Mouse (Mus musculus): Measurements from ENCODE around the gene Marco.

The Marco gene

DNA sequence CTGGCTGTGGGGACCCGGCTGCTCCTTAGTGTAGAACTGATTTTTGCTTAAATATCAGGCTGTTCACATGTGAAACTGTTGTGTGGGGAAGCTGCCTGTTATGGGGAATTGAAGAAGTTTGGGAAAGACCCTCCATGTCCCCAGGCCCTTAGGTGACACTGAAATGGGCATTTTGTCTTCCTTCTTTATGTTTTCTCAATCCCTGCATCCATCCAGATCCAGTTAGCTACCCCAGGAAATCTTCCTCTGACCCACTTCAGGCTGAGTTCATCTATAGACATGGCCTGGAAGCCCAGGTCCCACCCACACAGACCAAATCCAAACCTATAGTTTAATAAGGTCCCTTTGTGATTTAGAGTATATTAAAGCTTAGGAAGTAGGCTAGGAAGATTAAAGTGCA is at the start of gene Marco:
Gene Marco (minus strand): TSS at position 101 of the 400 bp plus-strand sequence.
- no peak for DNase-seq (ENCODE audit: extremely low read depth, insufficient read length, low spot score)

DNA sequence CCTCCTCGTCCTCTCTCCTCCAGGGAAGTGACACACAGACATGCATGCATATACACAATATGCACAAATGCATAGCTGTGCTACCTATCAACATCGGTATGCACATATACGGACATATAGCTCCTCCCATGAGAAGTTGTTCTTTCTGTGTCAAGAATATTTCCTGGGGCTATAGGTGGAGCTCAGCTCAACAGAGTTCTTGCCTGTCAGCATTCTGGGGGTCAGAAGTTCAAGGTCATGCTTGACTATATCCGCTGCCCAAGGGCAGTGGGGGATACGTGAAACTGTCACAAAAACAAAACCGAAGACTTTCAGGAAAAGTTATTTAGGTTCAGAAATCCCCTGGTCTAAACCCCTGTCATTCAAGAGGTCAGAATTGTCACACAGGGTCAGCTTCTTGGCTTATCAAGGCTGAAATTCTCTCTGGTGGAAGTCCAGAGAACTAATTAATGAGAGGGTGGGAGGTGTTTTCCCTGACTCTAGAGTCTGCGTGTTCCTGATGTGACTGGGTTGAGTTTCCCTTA is 34.7 kb upstream of the Marco start:
- DNase-seq (ENCODE audit: extremely low read depth, insufficient read length, low spot score) = no peak

DNA sequence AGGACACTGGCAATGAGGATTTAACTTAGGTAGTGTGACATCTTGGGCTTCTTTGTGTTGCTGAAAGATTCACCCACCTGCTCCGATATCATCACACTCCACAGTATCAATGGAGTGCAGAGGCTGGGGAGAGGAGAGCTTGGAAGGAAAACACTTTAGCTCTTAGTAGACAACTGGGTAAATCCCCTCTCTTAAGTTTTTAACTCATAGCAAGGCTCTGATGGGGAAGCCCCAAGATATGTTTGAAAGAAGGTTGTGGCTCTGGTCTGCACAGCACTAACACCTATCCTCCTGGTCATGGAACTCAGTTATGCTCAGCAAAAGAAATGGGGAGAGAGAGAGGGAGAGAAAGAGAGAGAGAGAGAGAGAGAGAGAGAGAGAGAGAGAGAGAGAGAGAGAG is 32.2 kb upstream of the Marco start:
- no peak for DNase-seq (ENCODE audit: extremely low read depth, insufficient read length, low spot score)

DNA sequence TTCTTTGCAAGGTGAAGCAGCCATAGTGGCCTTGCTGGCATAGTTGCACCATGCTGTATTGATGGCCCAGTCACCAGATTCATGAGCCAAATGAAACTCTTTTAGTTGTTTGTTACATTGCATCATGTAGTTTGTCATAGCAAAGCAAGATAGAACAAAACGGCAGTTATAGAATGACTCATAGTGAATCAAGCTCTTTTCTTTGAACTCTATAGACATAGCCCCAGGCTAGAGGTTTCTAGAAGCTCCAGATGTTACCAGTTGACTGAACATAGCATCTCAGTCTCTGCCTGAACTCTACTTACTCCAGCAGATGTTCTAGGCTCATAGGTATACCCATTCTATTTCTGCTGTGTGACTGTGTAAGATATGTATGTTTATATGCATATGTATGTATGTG is 31.1 kb upstream of the Marco start:
- no peak for DNase-seq (ENCODE audit: extremely low read depth, insufficient read length, low spot score)

DNA sequence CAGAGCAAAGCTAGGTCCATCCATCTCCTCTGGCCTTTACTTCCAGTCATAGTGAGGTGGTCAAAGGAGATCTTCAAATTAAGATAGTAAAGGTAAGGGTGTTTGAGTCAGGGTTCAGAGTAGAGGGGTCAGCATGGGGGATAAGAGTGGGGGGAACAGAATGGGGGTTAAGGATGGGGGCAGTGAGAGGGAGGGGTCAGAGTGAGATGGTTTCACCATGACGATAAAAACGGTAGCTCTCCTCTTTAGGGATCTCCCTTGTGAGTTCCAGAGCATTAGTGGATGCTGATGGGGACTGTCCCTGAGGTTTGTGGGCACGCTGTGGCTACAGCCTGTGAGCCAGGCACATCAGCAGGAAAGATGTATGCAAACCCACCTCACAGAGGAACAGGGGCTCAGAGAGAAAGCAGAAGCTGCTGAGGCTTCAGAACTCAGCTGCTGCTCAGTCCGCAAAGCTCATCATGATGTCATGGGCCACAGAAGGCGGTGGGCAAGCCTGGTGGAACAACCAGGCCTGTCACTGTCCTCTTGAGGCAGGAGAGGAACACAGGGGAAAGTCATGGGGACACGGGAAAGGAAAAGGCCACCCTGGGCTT is 27.6 kb upstream of the Marco start:
- DNase-seq (ENCODE audit: extremely low read depth, insufficient read length, low spot score) = no peak

DNA sequence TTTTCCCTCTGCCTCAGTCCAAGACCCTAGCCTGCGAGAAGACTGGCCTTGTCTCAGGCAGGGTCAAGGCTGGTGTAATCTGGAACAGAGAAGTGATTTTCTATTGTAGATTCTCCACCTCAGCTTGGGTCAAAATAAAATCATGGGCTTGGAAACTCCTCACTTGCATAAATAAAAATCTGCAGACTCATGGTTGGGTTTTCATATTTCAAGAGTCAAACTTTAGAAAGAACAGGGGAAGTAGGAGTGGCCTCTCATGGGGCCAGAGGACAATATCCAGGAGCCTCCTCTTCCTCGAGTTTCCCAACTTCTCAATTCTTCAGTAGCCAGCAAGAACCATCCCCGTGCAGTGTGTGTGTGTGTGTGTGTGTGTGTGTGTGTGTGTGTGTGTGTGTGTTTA is 26.9 kb upstream of the Marco start:
- DNase-seq (ENCODE audit: extremely low read depth, insufficient read length, low spot score) = no peak

DNA sequence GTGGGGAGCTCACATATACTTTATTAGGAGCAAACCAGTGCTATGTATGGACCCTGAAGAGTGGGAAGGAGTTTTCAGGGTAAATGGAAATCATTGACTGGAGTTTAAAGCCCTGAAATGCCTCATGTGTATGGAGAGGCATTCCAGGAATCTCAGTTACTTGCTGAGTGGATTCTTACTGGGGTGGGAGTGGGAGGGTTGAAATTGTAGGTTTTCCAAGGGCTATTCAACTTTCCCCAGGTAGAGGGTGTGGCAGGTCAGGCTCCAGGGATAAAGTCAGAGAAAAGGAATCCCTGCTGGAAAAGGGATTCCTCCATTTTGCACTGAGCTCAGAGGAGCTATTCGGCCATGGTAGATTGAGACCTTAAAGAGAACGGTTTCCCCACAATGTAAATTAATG is 25.1 kb upstream of the Marco start:
- DNase-seq (ENCODE audit: extremely low read depth, insufficient read length, low spot score) = no peak

DNA sequence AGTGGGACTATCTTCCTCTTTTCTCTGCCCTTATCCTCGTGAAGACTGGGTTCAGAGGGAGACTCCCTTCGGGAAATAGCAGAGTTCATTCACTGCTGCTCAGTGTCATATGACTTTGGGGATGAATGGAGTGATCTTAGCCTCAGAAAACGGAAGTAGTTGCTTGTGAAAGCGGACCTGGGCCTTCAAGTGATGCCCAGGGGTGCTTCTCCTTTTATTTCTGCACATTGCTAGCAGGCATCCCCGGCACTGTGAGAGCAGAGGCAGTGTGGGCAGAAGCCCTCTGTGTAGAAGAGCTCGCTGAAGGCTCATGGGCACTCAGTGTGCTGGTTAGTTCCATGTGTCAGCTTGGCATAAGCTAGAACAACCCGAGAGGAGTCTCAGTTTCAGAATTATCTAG is 12.8 kb upstream of the Marco start:
- no peak for DNase-seq (ENCODE audit: extremely low read depth, insufficient read length, low spot score)

DNA sequence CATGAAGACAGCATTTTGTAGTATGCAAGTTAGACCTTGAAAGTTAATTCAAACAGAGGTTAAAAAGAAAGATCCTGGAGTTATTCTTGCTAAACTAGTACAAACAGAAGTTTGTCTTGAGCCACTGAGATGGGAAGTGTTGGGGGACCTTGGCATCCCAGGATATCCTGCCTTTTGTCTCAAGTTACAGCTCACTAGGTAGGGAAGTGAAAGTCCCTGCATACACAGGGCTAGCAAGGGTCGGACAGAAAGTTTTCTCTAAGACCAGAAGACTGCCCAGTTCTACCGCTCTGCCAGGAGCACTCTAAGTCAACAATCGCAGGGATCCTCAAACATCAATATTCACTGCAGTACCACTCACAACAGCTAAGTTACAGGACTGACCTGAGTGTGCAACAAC is 5.5 kb upstream of the Marco start:
- no peak for DNase-seq (ENCODE audit: extremely low read depth, insufficient read length, low spot score)

DNA sequence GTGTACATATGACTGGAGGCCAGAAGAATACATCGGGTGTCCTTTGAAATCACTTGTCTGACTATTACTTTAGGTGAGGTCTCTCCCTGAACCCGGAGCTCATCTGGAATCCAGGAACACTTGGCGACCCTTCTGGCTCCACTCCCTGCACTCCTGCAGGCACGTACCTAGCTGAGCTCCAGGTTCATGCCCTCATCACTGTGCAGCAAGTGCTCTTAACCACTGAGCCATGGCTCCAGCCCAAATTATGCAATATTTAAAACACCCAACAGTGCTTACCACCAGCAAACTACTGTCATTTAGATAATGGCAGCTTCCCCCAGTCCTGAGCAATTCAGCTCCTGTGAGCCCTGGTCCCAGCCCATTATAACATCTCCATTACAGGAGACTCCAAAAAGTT is 4.2 kb upstream of the Marco start:
- DNase-seq (ENCODE audit: extremely low read depth, insufficient read length, low spot score) = no peak

DNA sequence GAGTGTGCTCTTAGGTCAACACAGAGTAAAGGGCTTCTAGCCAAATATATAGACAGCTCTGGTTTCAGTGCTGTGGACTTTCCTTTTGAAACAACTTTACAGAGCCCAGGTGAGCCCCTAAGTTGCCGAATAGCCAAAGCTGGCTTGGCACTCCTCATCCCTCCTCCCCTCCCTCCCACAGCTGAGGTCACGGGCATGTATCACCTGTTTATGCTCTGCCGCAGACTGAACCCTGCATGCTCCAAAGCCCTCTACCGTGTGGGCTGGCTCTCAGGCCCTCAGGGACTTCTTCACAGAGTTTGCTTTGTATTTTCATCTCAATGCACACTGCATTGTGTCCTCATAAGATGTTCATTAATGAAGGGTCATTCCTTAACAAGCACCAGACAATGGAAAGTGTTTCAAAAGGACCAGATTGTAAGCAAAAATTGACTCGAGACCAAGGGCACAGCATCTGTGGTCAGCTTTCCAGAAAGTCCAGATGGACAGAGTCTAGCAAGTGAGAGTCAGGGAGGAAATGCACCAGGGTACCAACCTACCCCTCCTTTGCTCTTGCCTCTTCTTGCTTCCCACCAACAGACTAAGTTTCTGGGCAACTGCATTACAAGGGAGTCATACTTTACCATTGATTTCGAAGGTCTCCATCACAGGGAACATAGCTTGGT is 646 bp downstream of the Marco start:
- DNase-seq (ENCODE audit: extremely low read depth, insufficient read length, low spot score) = no peak

DNA sequence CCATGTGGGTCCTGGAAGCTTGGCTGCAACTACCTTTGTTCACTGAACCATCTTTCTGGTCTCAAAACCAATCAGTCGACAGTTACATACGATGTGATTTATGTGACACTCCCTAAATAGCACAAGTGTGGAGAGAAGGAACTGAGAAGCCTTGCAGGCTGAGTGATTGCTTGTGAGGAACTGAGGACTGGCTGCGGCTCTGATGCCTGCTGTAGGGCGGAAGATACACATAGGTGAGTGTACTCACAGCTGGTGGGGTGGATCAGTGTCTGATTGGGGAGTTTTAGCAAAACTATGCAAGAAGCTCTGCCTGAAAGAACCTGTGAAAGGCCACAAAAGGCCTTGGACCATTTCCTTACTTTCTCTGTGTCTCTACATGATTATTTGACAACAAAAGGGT is 3.3 kb downstream of the Marco start:
- no peak for DNase-seq (ENCODE audit: extremely low read depth, insufficient read length, low spot score)

DNA sequence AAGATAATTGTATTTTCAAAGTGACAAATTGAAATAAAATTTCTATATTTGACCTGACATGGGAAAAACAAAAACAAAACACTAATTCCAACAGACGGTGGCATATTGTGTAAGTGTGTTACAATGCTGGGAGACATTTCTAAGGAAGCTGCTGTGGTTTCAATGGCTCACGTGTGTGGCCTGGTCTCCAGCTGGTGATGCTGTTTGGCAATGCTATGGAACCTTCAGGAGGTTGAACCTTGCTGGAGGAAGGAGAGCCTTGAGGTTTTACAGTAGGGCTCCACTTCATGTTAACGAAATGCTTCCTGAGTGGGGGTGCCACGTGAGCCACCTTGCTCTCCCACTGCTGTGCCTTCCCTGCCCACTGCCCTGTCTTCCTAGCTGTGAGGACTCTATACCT is 6.8 kb downstream of the Marco start:
- no peak for DNase-seq (ENCODE audit: extremely low read depth, insufficient read length, low spot score)

DNA sequence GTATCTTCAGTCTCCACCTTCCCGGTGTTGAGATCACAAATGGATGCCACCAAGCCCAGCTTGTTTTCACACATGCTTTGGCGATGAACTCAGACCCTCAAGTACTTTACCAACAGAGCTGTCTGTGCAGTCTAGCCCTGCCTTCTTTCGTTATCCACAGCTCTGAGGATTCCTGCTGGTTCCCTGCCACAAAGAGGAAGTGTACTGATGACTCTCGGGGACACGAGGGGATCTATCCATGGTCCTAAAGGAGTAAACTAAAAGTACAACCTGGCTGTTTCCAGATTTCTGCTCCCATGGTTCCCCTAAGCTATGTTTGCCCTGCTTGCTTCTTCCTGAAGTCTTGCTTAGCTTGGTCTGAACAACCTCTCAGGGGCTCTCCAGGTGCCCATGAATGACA is 23.9 kb downstream of the Marco start:
- DNase-seq (ENCODE audit: extremely low read depth, insufficient read length, low spot score) = no peak

DNA sequence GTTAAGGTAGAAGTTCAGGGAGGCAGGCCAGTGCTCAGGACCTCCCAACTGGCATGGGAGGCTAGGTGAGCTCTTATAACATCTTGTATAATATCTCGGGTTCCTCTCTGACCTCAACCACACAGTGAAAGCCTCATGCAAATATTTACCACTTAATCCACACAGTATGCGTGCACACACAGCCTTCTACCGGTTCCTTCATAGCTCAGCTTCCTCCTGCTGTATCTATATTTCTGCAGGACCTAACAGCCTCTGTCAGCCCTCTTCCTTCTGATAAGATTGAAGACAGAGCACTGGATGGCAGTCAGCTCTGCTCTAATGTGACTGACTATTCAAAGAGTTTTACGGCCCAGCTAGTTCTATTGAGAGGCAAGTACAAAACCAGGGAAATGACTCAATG is 30.0 kb downstream of the Marco start:
- no peak for DNase-seq (ENCODE audit: extremely low read depth, insufficient read length, low spot score)

DNA sequence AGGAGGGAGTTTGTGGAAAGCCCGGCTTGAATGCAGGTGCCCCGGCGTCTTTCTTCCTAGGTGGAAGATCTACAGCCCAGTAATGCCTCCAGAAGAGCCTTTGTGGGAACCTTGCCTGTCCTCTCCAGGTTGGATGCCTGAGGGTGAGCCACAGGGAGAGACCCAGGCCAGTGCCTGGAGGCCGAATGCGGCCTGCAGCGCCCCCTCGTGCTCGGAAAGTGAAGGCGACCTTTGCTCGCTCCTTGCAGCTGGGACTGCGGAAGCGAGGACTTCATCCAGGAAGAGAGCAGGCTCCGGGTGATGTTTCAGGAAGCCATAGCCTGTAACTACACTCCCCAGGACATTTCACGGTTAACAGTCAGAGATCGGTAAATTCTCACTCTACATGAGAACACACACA is 35.9 kb downstream of the Marco start:
- DNase-seq (ENCODE audit: extremely low read depth, insufficient read length, low spot score) = peak; percentile 50

DNA sequence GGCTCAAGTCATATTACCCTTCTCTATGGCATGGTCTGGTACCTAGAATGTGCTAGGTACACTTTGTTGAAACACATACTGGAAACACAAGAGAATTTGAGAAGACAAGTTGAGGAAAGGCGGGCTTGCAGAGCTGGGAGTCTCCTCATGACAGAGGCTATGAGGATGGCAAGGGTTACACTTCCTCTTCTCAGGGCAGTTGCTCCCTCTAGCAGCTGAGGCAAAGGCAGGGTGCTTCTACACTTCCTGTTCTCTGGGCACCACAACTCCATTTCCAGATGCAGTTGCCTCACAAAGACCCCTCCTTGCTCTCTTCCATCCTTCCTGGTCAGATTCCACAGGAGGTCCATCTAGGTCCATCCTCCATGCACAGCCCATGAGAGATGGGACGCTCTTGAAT is 37.5 kb downstream of the Marco start:
- DNase-seq (ENCODE audit: extremely low read depth, insufficient read length, low spot score) = no peak

DNA sequence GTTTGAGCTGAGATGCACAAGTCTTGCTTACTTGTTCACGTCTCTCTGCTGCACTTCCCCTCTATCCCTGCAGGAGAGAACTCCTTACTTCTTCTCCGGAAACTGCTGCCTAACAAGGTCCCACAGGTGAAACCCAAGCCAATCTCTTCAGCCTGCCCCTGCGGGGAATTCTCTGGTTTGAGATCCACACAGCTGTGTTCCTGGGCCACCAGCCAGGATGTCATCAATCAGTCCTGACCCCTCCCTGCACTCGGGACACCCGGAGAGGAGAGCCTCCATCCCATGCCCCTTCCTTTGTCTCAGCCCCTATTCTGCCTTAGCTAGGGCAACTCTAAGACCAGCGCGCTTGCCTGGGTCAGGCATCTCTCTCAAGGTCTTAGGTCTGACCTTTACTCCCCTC is 38.1 kb downstream of the Marco start:
- no peak for DNase-seq (ENCODE audit: extremely low read depth, insufficient read length, low spot score)

DNA sequence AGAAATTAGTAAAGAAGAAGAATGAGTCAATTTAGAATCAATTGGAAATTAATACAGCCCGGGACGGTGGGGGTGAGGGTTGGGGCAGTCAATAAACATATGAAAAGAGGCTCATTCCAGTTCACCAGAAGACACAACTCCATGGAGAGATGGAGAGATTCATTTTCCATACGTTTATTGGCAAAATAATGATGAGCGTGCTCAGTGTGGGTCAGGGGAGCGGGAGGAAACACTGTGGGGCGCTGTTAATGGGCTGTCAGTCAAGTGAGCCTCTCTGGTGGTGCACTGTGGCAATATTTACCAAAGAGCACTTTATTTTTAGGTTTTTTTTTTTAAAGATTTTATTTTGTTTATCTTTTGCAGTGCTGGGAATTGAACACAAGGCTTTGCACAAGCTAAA is 45.8 kb downstream of the Marco start:
- no peak for DNase-seq (ENCODE audit: extremely low read depth, insufficient read length, low spot score)

DNA sequence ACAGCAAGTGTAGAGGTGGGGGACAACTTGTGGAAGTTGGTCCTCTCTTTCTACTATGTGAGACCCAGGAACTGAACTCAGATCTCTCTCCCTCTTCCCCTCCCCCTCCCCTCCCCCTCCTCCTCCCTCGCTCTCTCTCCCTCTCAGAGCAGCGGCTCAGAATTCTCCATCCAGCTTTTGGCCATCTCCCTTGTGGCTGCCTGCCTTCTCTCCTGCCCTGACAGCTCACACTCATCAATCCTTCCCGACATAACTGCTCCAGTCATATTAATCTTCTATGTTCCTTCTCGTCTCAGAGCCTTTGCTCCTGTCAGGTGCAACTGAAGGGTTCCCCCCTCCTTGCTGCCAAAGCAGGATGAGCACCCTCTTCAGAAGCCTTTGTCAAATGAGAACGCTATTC is 46.3 kb downstream of the Marco start:
- no peak for DNase-seq (ENCODE audit: extremely low read depth, insufficient read length, low spot score)

DNA sequence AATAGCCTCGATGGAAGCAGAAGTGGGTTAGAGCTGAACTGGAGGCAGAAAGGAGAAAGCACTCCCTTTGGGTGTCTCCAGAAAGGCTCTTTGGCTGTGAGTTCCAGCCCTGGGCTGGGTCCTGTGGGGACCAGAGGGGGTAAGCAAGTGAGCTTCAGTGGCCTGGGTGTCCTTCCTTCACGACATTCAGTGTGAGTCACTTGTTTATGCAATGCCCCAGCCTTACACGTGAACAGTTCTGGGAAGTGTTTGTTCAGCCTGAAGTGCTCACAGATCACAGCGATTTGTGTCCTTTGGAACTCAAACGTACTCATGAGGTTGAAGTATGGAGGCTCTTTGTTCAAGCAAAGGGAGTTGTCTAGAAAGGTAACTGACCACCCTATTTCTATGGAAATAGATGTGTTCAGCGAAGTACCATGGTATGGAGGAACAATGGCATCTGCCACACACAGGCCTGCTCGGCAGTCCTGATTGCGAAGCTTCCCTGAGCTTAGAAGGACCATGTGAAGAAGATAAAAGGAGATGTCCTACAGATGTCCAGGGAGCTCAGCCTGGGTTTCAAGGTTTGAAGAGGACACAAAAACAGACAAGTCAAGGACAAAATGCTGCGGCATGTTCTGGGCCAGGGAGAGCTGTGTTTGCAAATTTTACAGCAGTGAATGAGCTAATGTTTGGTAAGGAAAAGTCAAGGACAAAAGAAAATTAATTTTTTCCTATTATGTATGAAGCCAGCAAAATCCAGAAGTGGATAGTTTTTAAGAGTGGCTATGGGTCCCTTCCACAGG is 53.1 kb downstream of the Marco start:
- no peak for DNase-seq (ENCODE audit: extremely low read depth, insufficient read length, low spot score)

DNA sequence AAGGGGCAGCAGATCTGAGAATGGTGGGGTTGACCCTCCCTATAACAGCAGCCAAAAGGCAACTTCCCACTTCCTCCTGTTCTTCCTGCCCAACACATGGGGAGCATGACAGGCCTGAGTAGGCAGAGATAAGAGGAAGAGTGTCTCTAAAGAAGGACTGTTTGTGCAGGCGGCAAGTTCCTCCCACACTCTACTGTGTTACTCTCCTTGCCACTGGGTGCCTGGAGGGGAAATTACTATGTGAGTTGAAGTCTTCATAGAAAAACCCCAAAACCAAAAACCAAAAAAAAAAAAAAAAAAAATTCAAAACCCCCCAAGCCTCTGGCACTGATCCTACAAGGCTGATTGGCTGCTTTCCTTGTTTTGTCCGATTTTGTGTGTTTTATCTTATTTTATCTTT is 55.2 kb downstream of the Marco start:
- no peak for DNase-seq (ENCODE audit: extremely low read depth, insufficient read length, low spot score)
